Mouse (Mus musculus) retina, embryonic 14.5 days (tissue): ENCODE measurements around the gene Hspb2.

ENCODE experiments used
- DNase-seq: peaks from one replicate; pipeline ENCODE4 v3.0.0-alpha.2; 2015; ENCODE audit warnings: low spot score

Hspb2 gene

DNA sequence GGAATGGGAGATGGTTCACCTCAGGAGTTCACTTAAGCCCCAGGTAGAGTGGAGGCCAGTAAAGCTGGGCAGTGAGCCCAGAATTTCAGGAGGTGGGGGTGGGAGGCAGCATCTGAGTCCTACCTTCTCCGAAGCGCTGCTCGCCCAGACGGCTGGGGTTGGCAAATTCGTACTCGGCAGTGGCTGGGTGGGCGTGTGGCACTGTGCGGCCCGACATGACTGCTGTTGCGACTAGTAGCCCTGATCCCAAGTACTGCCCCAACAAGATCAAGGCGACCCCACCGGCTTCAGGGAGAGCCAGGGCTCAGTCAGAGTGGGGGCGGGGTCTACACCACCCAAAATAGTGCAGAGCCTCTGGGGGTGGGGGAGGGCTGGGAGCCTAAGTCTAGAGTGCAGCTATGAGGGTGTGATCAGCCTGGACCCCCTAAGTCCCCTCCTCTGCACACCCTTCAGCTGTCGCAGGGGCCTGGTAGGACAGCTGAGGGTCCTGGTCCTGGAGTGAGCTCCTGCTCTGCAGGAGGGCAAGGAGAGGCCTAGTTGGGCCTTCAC, at the start of gene Hspb2:
Gene Hspb2 (minus strand): TSS at position 301 of the 549 bp plus-strand sequence.
- no peak for DNase-seq

GRCm38 (mm10) chr9:50800985-50801384, 48.8 kb upstream of the Hspb2 start:
- peak; percentile 74 for DNase-seq

DNA sequence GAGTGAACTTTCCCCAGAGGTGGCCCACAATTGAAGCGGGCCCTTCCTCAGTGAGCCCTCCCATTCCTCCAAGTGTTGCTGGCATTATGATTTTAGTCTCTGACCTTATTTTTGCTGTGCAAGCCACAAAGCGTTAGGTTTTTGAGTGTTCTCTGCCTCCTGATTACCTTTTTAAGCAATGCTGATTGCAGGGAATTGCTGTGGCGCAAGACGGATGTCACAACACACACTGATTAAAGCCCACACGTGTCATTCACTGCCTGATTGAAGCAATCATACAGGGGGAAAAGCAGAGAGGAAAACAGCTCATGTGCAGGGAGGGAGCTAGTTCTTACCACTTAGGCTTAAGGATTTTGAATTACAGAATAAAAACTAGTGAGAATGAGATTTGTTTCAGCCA, 46.2 kb upstream of the Hspb2 start:
- no peak for DNase-seq

DNA sequence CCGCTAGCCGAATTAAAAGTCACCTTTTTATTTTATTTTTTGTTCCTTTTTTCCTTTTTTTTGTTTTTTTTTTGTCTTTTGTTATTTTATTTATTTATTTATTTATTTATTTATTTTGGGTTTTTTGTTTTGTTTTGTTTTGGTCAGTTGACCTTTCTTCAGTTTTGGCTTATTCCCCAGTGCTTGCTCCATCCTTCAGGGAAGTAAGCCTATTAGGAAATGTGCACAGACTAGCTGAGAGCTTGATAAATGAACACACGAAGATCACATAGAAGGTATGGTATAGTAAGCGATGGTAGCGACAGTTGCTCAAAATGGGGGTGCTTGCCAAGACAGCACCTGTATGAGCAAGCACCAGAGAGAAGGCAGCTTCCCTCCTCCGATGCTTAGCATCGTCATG, 45.5 kb upstream of the Hspb2 start:
- DNase-seq, result no peak

- no peak for DNase-seq
Observed at GRCm38 (mm10) chr9:50796776-50797175, 44.6 kb upstream of the Hspb2 start.

DNA sequence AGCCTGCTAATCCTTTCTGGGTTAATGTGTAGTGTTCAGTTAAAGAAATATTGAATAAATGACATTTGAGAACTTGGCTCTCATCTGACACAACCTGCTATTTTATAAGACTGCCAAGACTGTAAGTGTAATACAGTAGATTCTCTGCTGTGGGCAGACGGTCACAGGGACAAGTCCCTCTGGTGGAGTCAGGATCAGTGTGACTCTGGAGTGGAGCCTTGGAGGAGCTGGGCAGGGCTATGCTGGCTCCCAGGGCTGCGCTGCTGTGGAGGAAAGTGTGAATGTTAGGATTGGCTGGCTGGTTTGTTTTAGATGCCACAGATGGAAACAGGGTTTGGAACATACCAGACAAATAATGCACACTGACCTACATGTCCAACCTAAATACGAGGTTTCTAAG, 43.1 kb upstream of the Hspb2 start:
- DNase-seq, result no peak

DNA sequence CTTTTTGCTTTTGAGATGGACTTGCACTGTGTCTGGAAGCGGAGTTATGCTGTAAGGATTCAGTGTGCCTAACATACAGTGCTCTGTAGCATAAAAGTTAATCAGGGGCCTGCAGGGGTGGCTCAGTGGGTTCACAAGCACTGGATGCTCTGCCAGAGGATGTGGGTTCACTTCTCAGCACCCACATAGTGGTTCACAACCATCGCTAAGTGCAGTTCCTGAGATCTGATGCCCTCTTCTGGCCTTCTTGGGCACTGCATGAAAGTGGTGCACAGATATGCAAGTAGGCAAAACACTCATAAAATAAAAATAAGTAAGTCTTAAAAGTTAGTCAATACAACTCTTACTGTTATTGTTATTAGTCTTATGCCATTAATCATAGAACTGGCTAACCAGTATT, 30.0 kb upstream of the Hspb2 start:
- peak; percentile 43 for DNase-seq

DNA sequence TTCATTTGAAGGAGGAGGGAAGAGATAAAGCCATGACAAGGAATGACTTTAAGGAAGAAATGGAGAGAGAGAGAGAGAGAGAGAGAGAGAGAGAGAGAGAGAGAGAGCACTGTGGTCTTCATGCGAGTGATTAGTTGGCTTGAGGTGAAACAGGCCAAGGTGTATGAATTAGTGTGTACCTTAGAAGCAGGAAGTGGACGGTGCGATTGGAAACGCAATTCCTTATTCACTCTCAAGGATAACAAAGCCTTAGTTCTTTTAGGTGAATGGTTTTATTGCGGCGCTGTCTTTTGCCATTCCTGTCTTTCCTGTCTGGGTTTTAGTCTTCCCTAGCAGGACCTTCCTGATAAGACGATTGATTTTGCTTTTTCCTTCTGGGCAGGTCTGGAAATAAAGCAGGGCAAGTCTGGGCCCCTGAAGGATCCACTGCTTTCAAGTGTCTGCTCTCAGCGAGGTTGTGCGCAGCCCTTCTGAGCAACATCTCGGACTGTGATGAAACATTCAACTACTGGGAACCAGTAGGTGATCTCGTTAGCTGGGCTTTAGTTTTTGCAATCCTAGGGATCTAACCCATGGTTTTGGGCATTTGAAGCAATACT, 24.1 kb upstream of the Hspb2 start:
- no peak for DNase-seq

- DNase-seq, result peak; percentile 50
Observed at GRCm38 (mm10) chr9:50775662-50776126, 23.5 kb upstream of the Hspb2 start.

- peak; percentile 89 for DNase-seq
Observed at GRCm38 (mm10) chr9:50774991-50775612, 22.9 kb upstream of the Hspb2 start, which contains the start of the genes Alg9 and 1110032A03Rik. Alg9 (plus strand) TSS chr9:50775019. 1110032A03Rik (minus strand) TSS chr9:50775520.

- no peak for DNase-seq
Observed at GRCm38 (mm10) chr9:50774026-50774462, 21.9 kb upstream of the Hspb2 start.

DNA sequence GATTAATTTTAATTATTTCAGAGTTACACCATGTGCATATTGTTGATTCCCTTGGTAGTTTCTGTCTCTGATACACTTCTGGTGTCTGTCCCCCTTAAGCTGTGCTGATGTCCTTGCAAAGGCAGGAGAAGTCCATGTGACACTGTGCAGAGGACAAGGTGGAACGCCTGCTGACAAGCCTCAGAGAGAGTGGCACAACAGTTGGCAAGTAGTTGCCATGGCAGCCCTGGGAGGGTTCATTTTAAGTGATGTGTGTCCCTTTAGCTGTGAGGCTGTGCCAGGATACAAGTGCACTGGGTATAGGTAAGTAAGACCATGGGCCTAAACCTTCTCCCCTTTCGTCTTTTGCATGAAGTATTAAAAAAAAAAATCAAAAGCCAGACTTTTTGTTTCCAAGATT, 17.9 kb upstream of the Hspb2 start:
- no peak for DNase-seq

- peak; percentile 98 for DNase-seq
Observed at GRCm38 (mm10) chr9:50768107-50769002, 16.2 kb upstream of the Hspb2 start, which contains the start of gene Fdxacb1. Fdxacb1 (plus strand) TSS chr9:50768236.

- DNase-seq, result no peak
Observed at GRCm38 (mm10) chr9:50767531-50768106, 15.5 kb upstream of the Hspb2 start.

DNA sequence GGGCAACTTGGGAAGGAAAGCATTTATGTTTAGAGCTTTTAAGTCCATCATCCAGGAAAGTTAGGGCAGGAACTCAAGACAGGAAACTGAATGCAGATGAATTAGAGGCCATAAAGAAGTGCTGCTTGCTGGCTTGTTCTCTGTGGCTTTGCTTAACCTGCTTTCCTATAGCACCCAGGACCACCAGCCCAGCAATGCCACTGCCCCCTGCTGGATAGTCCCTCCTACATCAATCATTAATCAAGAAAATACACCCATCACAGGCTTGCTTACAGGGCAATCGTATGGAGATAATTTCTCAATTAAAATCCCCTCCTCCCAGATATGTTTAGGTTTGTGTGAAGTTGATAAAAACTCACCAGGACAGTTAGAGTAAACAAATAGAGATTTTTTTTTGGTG, 11.2 kb upstream of the Hspb2 start:
- peak; percentile 68 for DNase-seq

DNA sequence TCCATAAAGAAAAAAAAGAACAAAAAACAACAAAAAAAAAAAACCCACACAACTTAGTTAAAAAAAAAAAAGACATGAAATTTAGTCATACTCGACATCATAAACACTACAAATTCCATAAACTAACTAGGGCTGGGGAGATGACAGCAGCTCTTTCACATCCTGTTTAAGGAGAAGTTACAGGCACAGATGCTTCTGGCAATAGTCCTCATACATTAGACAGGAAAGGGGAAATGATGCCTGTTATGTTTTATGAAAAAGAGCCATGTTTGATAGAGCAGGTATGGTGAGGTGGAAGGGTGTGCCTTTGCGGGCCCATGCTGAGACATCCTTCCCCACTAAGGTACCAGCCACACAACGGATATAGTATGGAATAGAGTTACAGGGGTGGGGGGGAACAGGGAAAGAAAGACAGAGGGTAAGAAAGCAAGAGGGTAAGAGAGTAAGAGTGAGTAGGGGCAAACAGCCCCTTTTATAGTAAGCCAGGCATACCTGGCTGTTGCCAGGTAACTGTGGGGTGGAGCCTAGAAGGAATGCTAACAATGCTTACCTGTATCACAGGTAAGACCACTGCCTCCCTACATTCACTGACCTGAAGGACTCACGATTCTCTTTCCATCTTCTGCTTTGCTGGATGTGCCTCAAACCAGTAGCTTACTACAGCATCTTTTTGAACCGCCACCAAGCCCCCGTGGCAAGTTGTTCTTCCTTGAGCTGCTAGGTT, 9.5 kb upstream of the Hspb2 start:
- no peak for DNase-seq

DNA sequence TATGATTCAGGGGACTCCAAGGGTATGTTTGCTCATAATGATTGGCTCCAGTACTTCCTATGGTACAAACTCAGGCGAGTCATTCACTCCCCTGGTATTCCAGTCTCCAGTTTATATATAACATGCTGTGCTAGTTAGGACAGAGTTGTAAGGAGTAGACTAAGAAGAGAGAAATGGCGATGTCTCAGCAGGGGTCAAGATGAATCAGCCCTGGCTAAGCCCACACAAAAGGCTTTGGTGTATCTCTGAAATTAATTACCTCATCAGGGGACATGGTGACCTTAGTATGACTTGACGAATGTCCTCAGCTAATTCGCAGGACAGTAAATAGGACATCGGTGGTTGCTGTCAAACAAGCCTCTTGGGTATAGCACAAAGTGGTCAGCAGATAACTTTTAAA, 4.6 kb upstream of the Hspb2 start:
- DNase-seq, result no peak

DNA sequence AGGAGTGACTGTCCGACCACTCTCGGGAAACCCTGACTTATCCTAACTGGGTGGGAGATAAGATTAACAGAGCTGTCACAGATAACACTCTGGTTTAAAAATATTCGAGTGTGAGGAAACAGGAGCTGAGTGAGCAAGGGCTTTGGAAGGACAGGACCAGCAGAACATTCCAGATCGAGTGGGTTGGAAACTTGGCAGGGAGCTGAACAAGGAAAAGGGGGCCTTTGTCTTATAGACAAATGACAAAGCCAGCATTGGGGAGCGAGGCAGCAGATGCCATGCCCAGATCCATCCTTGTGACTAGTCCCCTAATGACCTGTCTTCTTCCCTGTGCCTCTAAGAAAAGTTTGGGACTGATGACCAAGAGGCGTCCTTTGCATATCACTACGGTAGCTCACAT, 1.8 kb upstream of the Hspb2 start:
- no peak for DNase-seq

DNA sequence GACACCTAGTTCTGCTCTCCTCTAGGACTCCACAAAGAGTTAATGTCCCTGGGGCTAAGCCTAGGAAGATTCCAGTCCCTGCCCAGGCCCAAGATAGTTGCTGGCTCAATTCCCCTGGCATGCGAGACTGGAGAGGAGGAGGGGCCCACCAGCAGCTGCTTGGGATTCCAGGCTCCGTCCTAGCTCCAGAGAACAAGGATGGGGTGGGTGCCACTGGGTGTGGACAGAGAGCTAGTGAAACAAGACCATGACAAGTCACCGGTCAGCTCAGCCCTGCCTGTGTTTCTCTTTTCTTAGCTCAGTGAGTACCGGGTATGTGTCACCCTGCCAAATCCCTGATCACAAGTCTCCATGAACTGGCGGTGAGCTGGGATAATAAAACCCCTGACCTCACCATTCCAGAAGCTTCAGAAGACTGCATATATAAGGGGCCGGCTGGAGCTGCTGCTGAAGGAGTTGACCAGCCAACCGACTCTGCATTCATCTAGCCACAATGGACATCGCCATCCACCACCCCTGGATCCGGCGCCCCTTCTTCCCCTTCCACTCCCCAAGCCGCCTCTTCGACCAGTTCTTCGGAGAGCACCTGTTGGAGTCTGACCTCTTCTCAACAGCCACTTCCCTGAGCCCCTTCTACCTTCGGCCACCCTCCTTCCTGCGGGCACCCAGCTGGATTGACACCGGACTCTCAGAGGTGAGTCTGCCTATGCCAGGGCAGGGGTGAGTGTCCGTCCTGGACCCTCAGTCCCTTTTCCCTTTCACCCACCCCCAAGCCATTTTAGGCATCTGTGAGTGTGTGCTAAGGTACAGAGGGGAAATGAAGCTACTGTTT, 846 bp upstream of the Hspb2 start:
- no peak for DNase-seq

DNA sequence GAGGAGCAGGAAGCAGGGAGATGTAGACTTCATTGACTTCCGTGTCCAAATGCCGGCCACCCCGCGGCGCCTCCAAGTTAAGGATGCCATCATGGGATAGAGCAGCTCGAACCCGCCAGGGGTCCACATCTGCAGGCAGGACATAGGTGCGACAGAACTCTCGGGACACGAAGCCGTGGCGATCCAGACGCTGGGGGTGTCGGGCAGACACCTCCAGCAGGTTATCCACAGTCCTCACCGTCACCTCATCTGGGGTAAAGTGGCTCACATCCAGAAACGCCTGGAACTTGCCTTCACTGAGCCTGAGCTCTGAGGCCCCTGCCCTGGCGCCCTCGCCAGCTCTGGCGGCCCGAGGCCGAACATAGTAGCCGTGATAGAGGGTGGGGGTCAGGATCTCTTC, 831 bp downstream of the Hspb2 start, which contains the start of gene Cryab:
Gene Cryab (plus strand): TSS at position 3 of the 400 bp plus-strand sequence.
- no peak for DNase-seq
